Mouse (Mus musculus) hindbrain, embryonic 10.5 days (tissue): ENCODE results near the gene Mrpl33. TPM values are rescaled to one million over a fixed set of nuclear protein-coding genes. Genes with fewer than 3 reads are reported as not detected.
"Not testable (repeated sequence)": the region's sequence is repeated elsewhere in the genome, so short reads cannot be mapped to it uniquely, and the experiment has no call there.

Experiments used
- DNase-seq: peaks from one replicate; pipeline ENCODE4 v3.0.0-alpha.2; 2017; ENCODE audit warnings: low spot score
- H3K27ac ChIP-seq: fragments of 300-500 bp; sonication (generic); 2 replicates; pipeline ENCODE4 v1.5.1; 2016; ENCODE audit warnings: mild to moderate bottlenecking, moderate library complexity
- H3K27me3 ChIP-seq: fragments of 300-500 bp; sonication (generic); 2 replicates; pipeline ENCODE4 v1.6.1; 2016; ENCODE audit warnings: mild to moderate bottlenecking; ENCODE audit not compliant: poor library complexity, insufficient read depth, severe bottlenecking
- H3K36me3 ChIP-seq: fragments of 300-500 bp; sonication (generic); 2 replicates; pipeline ENCODE4 v1.6.1; 2016; ENCODE audit warnings: mild to moderate bottlenecking, moderate library complexity
- H3K4me1 ChIP-seq: fragments of 300-500 bp; sonication (generic); replicated peaks from 2 replicates; pipeline ENCODE4 v1.6.1; 2016; ENCODE audit warnings: mild to moderate bottlenecking
- H3K4me3 ChIP-seq: fragments of 300-500 bp; sonication (generic); 2 replicates; pipeline ENCODE4 v1.5.1; 2016; ENCODE audit warnings: mild to moderate bottlenecking, moderate library complexity
- H3K9me3 ChIP-seq: fragments of 300-500 bp; sonication (generic); 2 replicates; pipeline ENCODE4 v1.6.1; 2016; ENCODE audit warnings: mild to moderate bottlenecking, moderate library complexity
- WGBS: fragments of 180-500 bp; shearing (Covaris S2); methylation state at CpG from one replicate; pipeline ENCODE4 v1.1.7; 2016; 5-methylcytosine and 5-hydroxymethylcytosine counted together
- polyA plus RNA-seq: library from polyadenylated mRNA; unstranded; fragments of >200 nt; fragmentation: Nextera tagmentation; extraction: Ambion mirVana; gene quantifications from 2 replicates; pipeline ENCODE4 v1.2.1, GENCODE M21; 2016

The Mrpl33 gene
- polyA plus RNA-seq, 1 experiment from 2014 or later = 240 TPM

DNA sequence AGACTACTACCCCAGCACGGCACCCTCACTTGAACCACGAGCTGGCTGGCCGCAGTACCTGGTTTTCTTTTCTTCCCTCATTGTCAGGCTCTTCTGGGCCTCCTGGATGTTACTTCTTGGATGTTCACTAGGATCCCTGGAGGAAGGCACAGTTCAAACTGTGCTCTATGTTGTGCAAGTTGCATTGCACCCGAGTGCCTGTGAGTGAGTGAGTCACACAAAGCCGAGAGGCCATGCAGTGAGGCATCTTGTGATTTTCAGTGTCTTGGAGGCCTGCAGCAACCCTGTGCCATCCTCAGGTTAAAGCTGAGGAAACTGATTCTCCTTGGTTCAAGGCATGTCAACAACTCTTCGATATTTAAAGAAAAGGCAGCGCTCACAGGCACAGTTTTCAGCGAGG is 31.8 kb downstream of the Mrpl33 start:
- H3K4me3 ChIP-seq = no peak overlapping the region
- no peak overlapping the region for H3K27ac ChIP-seq
- no peaks in the 10 kb centered on the region for H3K27me3 ChIP-seq
- WGBS = 91% methylated on average over 8 of the region's 8 CpGs
- H3K36me3 ChIP-seq = 0 out of 2 replicates have a peak, but pooled peaks cover 4% of the 10 kb centered on the region
- peaks cover 19% of the 10 kb centered on the region for H3K4me1 ChIP-seq
- no peaks in the 10 kb centered on the region for H3K9me3 ChIP-seq
- DNase-seq = no peak

GRCm38 (mm10) chr5:31630064-31630463 is 33.3 kb downstream of the Mrpl33 start:
- DNase-seq = peak; percentile 20
- H3K27me3 ChIP-seq = no peaks in the 10 kb centered on the region
- WGBS = 50% methylated on average over 5 of the region's 5 CpGs
- H3K4me3 ChIP-seq = no peak overlapping the region
- no peak overlapping the region for H3K27ac ChIP-seq
- no peaks in the 10 kb centered on the region for H3K9me3 ChIP-seq
- peaks cover 8% of the 10 kb centered on the region; the same call in 1 of the 2 replicates for H3K36me3 ChIP-seq
- H3K4me1 ChIP-seq = peaks cover 25% of the 10 kb centered on the region

GRCm38 (mm10) chr5:31631169-31631568 is 34.4 kb downstream of the Mrpl33 start:
- DNase-seq, H3K27me3 ChIP-seq, H3K27ac ChIP-seq, H3K36me3 ChIP-seq, H3K9me3 ChIP-seq, H3K4me3 ChIP-seq: not testable (repeated sequence)
- peaks cover 36% of the 10 kb centered on the region for H3K4me1 ChIP-seq
- WGBS = 93% methylated on average over 4 of the region's 4 CpGs

- no peak for DNase-seq
- no peaks in the 10 kb centered on the region for H3K9me3 ChIP-seq
- WGBS = 66% methylated on average over 4 of the region's 4 CpGs
- peaks cover 8% of the 10 kb centered on the region; the same call in 1 of the 2 replicates for H3K36me3 ChIP-seq
- H3K4me3 ChIP-seq = no peak overlapping the region
- H3K4me1 ChIP-seq = peaks cover 32% of the 10 kb centered on the region
- H3K27ac ChIP-seq = no peak overlapping the region
- H3K27me3 ChIP-seq = no peaks in the 10 kb centered on the region
Measured at GRCm38 (mm10) chr5:31634161-31634560, 37.4 kb downstream of the Mrpl33 start.

DNA sequence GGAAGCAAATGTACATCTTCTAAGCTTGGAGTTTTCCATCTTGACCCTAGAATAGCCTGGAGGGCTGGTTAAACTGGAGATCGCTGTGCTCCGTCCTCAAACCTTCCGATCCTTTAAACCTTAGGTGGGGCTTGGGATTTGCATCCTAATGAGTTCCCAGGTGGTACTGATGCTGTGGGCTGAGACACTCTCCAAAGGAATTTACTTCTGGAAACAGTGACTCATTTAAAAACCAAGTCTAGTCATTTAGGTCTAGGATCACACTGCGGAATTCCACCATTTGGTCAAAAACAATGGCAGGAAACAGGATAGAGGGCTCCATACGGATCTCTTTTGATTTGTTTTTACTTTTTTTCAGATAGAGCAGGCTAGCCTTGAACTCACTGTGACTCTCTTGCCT is 37.9 kb downstream of the Mrpl33 start:
- no peaks in the 10 kb centered on the region for H3K9me3 ChIP-seq
- H3K4me1 ChIP-seq = peaks cover 32% of the 10 kb centered on the region
- no peaks in the 10 kb centered on the region for H3K27me3 ChIP-seq
- no peak for DNase-seq
- peak overlapping the region; percentile 13; the same call in 1 of the 2 replicates for H3K27ac ChIP-seq
- H3K4me3 ChIP-seq = no peak overlapping the region
- WGBS = 63% methylated on average over 5 of the region's 5 CpGs
- peaks cover 8% of the 10 kb centered on the region; the same call in 1 of the 2 replicates for H3K36me3 ChIP-seq

- peaks cover 24% of the 10 kb centered on the region for H3K4me1 ChIP-seq
- DNase-seq = no peak
- WGBS = 76% methylated on average over 9 of the region's 9 CpGs
- no peak overlapping the region for H3K4me3 ChIP-seq
- H3K27ac ChIP-seq = no peak overlapping the region
- H3K36me3 ChIP-seq = peaks cover 8% of the 10 kb centered on the region; the same call in 1 of the 2 replicates
- no peaks in the 10 kb centered on the region for H3K9me3 ChIP-seq
- no peaks in the 10 kb centered on the region for H3K27me3 ChIP-seq
Measured at GRCm38 (mm10) chr5:31636636-31637253, 40.0 kb downstream of the Mrpl33 start.

DNA sequence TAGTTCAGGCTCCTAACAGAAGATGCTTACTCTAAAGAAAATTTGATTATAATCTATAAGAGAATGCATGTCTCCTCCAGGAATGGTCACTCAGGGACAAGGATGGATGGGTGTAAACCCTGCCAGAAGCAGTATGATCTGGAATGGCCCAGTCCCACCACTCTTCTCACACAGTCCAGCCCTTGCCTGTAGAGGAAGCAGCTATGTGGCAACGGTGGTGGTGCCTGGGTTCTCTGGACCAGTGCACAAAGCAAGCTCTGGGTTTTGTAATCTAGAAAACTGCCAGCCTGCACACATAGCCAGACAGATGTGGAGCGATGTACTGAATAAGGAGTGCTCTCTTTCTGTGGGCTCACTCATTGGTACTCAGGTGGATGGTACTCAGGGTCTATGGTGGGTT is 43.8 kb downstream of the Mrpl33 start:
- WGBS = 88% methylated on average over 2 of the region's 2 CpGs
- H3K4me1 ChIP-seq = peaks cover 14% of the 10 kb centered on the region
- no peak overlapping the region for H3K27ac ChIP-seq
- no peaks in the 10 kb centered on the region for H3K9me3 ChIP-seq
- no peak overlapping the region for H3K4me3 ChIP-seq
- no peak for DNase-seq
- no peaks in the 10 kb centered on the region for H3K36me3 ChIP-seq
- no peaks in the 10 kb centered on the region for H3K27me3 ChIP-seq

DNA sequence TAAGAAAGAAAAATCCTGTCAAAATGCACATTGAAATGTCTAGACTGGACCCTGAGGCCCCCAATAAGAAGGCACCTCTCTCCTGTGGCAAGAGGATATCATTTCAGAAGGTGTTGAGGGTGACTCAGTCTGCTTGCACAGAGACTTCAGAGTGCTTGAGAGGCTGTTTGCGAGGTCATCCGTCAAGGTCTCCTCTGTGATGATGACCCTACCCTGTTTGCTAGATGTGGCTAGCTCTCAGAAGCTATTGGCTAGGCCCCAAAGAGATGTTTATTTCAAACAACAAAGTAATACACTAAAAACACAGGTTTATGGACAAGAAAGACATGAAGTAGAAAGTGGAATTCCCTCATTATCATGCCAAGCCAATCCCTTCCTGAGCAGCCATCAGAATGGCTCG is 45.6 kb downstream of the Mrpl33 start:
- no peak overlapping the region for H3K27ac ChIP-seq
- no peak for DNase-seq
- H3K27me3 ChIP-seq = no peaks in the 10 kb centered on the region
- H3K4me3 ChIP-seq = no peak overlapping the region
- WGBS = 90% methylated on average over 3 of the region's 3 CpGs
- H3K36me3 ChIP-seq = no peaks in the 10 kb centered on the region
- H3K9me3 ChIP-seq = no peaks in the 10 kb centered on the region
- H3K4me1 ChIP-seq = no peaks in the 10 kb centered on the region

DNA sequence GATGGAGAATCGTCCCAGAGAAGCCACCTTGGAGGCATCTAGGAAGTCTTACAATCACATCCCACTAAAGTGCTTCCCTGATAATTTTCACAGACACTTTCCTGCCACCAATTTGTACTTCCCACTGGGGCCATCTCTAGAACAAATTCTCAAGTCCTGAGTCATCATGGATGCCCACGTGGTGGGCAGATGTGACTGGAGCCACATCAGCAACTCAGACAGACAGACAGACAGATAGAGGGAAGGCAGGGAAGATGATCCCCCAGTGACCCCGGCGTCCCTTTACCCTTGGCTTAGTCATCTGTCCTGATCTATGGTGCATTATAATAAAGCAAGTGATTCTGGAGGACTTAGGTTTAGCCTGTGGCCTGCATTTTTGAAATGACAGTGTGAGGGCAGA is 47.5 kb downstream of the Mrpl33 start:
- Histone ChIP-seq H3K9me3 (no peaks in the 10 kb centered on the region), H3K27me3 (no peaks in the 10 kb centered on the region), H3K4me3 (no peak overlapping the region), H3K36me3 (no peaks in the 10 kb centered on the region), H3K27ac (no peak overlapping the region), H3K4me1 (no peaks in the 10 kb centered on the region)
- DNase-seq = no peak
- 87% methylated on average over 4 of the region's 4 CpGs for WGBS

- Histone ChIP-seq H3K36me3 (no peaks in the 10 kb centered on the region), H3K9me3 (no peaks in the 10 kb centered on the region), H3K4me3 (no peak overlapping the region), H3K4me1 (no peaks in the 10 kb centered on the region), H3K27ac (no peak overlapping the region), H3K27me3 (no peaks in the 10 kb centered on the region)
- DNase-seq = no peak
- WGBS = 93% methylated on average over 6 of the region's 6 CpGs
Measured at GRCm38 (mm10) chr5:31644847-31645246, 48.1 kb downstream of the Mrpl33 start.

GRCm38 (mm10) chr5:31645798-31646197 is 49.1 kb downstream of the Mrpl33 start:
- 85% methylated on average over 6 of the region's 6 CpGs for WGBS
- Histone ChIP-seq H3K27ac (no peak overlapping the region), H3K4me3 (no peak overlapping the region), H3K27me3 (no peaks in the 10 kb centered on the region), H3K4me1 (no peaks in the 10 kb centered on the region), H3K9me3 (no peaks in the 10 kb centered on the region), H3K36me3 (no peaks in the 10 kb centered on the region)
- DNase-seq = no peak

GRCm38 (mm10) chr5:31646574-31646973 is 49.8 kb downstream of the Mrpl33 start:
- H3K9me3 ChIP-seq = no peaks in the 10 kb centered on the region
- no peaks in the 10 kb centered on the region for H3K27me3 ChIP-seq
- H3K36me3 ChIP-seq = no peaks in the 10 kb centered on the region
- no peak overlapping the region for H3K27ac ChIP-seq
- WGBS = 90% methylated on average over 6 of the region's 6 CpGs
- no peak overlapping the region for H3K4me3 ChIP-seq
- no peak for DNase-seq
- no peaks in the 10 kb centered on the region for H3K4me1 ChIP-seq

DNA sequence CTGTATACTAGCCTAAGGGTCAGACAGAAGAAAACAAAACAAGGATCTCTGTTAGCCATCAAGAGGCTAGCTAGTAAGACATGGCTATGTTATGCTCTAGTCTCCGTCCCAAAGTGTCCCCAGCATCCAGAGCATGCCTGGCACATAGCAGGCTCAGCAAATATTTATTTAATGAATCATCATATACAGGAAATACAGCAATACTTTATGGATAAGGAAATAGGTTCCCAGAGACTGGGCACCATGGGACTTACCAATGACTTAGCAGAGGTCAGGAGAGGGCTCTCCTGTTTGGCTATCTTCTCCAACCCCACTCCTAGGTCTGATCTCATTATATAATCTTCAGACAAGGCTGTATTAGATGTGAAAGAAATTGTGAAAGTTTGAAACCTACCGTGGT is 50.6 kb downstream of the Mrpl33 start:
- Histone ChIP-seq H3K36me3 (no peaks in the 10 kb centered on the region), H3K4me3 (no peak overlapping the region), H3K27me3 (no peaks in the 10 kb centered on the region), H3K27ac (no peak overlapping the region), H3K9me3 (no peaks in the 10 kb centered on the region), H3K4me1 (no peaks in the 10 kb centered on the region)
- 91% methylated on average over 2 of the region's 2 CpGs for WGBS
- DNase-seq = no peak
